Mouse (Mus musculus) midbrain, embryonic 14.5 days (tissue): ENCODE results near the gene Mthfs. TPM values are rescaled to one million over a fixed set of nuclear protein-coding genes. Genes with fewer than 3 reads are reported as not detected.
A peak's percentile ranks its signal among the peaks of the same experiment; 100 is the strongest.
"Not testable (repeated sequence)": the region's sequence is repeated elsewhere in the genome, so short reads cannot be mapped to it uniquely, and the experiment has no call there.

Experiments used
- ATAC-seq: fragments of 200-750 bp; cut with Nextera tagmentation; 2 replicates; pipeline ENCODE4 v1.8.0; 2017; ENCODE audit warnings: moderate number of reproducible peaks, moderate library complexity; ENCODE audit not compliant: low FRiP score, low TSS enrichment
- DNase-seq: peaks from one replicate; pipeline ENCODE4 v3.0.0-alpha.2; 2015
- H3K27ac ChIP-seq: fragments of 300-500 bp; sonication (generic); replicated peaks from 2 replicates; pipeline ENCODE4 v1.5.1; 2014; ENCODE audit warnings: mild to moderate bottlenecking, low read depth, low read length, moderate library complexity
- H3K27me3 ChIP-seq: fragments of 300-500 bp; sonication (generic); 2 replicates; pipeline ENCODE4 v1.6.1; 2014; ENCODE audit warnings: low read length, control low read depth, mixed read lengths; ENCODE audit not compliant: control insufficient read depth, insufficient read depth
- H3K36me3 ChIP-seq: fragments of 300-500 bp; sonication (generic); 2 replicates; pipeline ENCODE4 v1.6.1; 2014; ENCODE audit warnings: low read length, control low read depth; ENCODE audit not compliant: control insufficient read depth, insufficient read depth
- H3K4me1 ChIP-seq: fragments of 300-500 bp; sonication (generic); 2 replicates; pipeline ENCODE4 v1.6.1; 2014; ENCODE audit warnings: mild to moderate bottlenecking, antibody characterized with exemption, low read length, control low read depth; ENCODE audit not compliant: control insufficient read depth, insufficient read depth
- H3K4me2 ChIP-seq: fragments of 300-500 bp; sonication (generic); 2 replicates; pipeline ENCODE4 v1.6.1; 2014; ENCODE audit warnings: mild to moderate bottlenecking, low read length, moderate library complexity
- H3K4me3 ChIP-seq: fragments of 300-500 bp; sonication (generic); replicated peaks from 2 replicates; pipeline ENCODE4 v1.5.1; 2014; ENCODE audit warnings: low read depth, low read length
- H3K9ac ChIP-seq: fragments of 300-500 bp; sonication (generic); replicated peaks from 2 replicates; pipeline ENCODE4 v1.6.1; 2014; ENCODE audit warnings: mild to moderate bottlenecking, low read length, moderate library complexity
- H3K9me3 ChIP-seq: fragments of 300-500 bp; sonication (generic); 2 replicates; pipeline ENCODE4 v1.6.1; 2016; ENCODE audit warnings: low read length, control low read depth, mixed read lengths; ENCODE audit not compliant: control insufficient read depth
- WGBS: fragments of 180-500 bp; shearing (Covaris S2); extraction: QIAGEN DNeasy Blood & Tissue Kit; methylation state at CpG from one replicate; pipeline ENCODE4 v1.1.7; 2014; 5-methylcytosine and 5-hydroxymethylcytosine counted together
- polyA plus RNA-seq: library from polyadenylated mRNA; unstranded; fragments of >200 nt; fragmentation: Nextera tagmentation; extraction: Ambion mirVana; gene quantifications from 2 replicates; pipeline ENCODE4 v1.2.1, GENCODE M21; 2014

The Mthfs gene
- polyA plus RNA-seq, 1 experiment from 2014 or later = 10.4 TPM

DNA sequence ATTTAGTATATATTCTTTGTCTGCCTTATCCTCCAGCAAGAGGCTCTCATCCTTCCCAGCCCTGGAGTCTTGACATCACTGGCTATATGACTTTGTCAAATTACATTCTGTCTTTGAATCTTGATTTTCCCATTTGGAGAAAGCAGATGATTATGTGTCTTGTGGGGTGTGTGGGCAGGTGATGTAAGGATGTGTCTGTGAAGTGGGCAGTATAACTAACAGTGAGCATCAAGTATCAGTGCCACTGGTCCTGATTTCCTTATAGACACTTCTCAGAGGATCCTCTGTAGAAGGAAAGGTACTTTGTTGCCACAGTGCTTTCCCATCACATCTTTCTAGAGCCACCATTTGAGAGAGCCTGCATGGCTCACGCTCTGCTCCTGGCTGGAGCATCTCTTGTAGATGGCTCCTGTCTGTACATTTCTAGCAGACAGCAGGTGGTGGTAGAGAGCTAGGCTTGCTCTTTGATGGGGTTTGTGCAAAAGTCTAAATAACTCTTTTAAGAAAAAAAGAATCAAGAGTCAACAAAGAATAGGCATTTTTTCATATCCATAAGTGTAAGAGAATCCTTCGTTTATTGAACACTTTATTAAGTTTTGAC, 20.5 kb downstream of the Mthfs start:
- not testable (repeated sequence) for H3K27ac ChIP-seq, ATAC-seq, H3K27me3 ChIP-seq, H3K4me1 ChIP-seq, H3K4me3 ChIP-seq, H3K36me3 ChIP-seq, H3K4me2 ChIP-seq, H3K9ac ChIP-seq, H3K9me3 ChIP-seq
- peak; percentile 9 for DNase-seq
- 72% methylated on average over 1 of the region's 2 CpGs for WGBS

DNA sequence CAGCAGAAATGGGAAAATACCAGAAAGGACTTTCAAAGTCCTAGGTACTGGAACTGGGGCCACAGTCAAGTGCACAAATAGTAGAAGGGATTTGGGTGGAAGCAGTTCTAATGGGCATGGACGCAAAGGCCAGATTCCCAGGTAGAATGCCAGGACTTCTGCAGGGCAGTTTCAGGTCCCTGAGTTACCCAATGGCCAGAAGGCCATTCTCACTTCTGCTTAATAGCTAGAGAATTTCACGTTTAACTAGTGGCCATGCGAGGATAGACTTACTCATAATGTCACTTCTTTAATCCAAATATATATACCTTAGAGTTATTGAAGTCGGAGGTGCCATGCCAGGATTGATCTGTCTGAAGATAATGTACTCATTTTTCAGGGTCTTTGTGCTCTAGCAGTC, 26.7 kb downstream of the Mthfs start:
- not testable (repeated sequence) for ATAC-seq, H3K4me3 ChIP-seq, H3K4me2 ChIP-seq, H3K27me3 ChIP-seq, H3K27ac ChIP-seq, H3K9me3 ChIP-seq, H3K36me3 ChIP-seq, DNase-seq, H3K9ac ChIP-seq, H3K4me1 ChIP-seq
- WGBS = 92% methylated on average over 4 of the region's 4 CpGs

DNA sequence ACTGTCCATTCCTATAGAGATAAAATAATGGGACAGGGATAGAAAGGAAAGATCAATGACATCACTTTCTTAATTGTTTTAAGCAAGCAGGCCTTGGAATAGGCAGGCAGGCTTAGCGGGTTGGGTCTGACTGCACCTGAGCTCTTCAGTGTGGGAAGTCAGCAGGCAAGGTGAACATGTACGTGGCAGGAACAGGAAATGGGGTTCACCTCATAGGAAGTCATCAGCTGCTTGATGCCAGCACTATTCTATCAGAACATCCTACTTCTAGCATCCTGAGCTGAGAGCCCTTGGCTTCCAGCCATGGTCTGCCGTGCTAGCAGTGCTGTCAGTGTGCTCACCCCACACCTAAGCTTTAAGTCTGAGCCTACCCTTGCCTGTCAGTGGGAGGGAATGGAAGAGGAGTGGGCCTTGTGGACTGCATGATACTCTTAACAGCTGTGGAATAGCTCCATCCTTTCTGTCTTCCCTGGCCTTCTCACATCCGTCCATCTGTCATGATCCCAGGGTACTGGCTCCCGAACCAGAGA, 28.6 kb downstream of the Mthfs start:
- not testable (repeated sequence) for H3K27ac ChIP-seq, DNase-seq, H3K4me2 ChIP-seq, ATAC-seq, H3K9ac ChIP-seq, H3K4me1 ChIP-seq, H3K4me3 ChIP-seq, H3K9me3 ChIP-seq, H3K27me3 ChIP-seq, H3K36me3 ChIP-seq
- 78% methylated on average over 3 of the region's 5 CpGs for WGBS

DNA sequence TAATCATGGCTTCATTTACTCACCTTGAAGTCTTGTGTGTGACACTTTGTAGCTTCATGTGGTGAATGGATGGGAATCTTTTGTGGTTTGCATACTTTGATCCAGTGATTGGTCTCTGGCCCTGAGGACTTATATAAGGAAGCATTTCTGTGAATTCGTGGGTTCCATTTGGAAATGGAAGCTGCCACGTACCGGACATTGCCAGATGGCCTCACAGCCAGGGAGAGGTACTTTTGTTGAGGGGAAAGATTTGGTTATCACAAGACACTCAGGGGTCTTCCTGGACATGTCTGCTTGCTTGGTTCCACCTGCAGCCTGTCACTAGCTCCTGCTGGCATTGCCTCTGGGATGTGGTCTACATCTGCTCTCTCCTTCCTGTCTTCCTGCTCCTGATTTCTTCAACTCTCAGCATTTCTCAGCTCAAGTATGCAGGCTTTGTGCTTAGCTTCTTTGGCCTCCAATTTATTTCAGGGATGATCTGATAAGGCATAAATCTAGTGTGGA, 30.1 kb downstream of the Mthfs start:
- not testable (repeated sequence) for H3K4me2 ChIP-seq, H3K4me1 ChIP-seq, H3K4me3 ChIP-seq, DNase-seq, H3K9ac ChIP-seq, H3K9me3 ChIP-seq, H3K27me3 ChIP-seq, ATAC-seq, H3K36me3 ChIP-seq, H3K27ac ChIP-seq
- WGBS = 76% methylated on average over 3 of the region's 3 CpGs

DNA sequence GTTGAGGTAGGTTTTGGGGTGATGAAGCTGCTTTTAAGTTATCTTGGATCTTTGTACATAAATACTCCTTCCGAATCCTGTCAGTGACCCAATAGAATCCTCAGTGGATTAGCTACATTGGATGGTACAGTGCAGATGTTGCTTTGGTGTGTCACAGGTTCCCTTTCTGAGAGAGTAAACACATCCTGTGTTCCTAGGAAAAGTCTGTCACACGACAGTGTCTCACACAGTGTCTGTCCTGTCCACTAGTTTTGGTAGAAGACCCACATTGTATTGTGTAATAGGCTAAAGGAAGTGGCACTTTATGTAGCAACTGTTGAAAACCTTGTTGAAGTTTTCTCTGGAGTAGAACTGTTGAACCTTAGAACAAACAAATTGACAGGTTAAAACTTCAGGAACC, 42.9 kb downstream of the Mthfs start:
- Histone ChIP-seq H3K9me3 (no peaks in the 10 kb centered on the region), H3K4me1 (no peaks in the 10 kb centered on the region), H3K27ac (no peak overlapping the region), H3K36me3 (no peaks in the 10 kb centered on the region), H3K9ac (no peak overlapping the region), H3K4me3 (no peak overlapping the region), H3K4me2 (no peak overlapping the region), H3K27me3 (no peaks in the 10 kb centered on the region)
- no peak for DNase-seq
- ATAC-seq = no peak
- 84% methylated on average over 2 of the region's 2 CpGs for WGBS

DNA sequence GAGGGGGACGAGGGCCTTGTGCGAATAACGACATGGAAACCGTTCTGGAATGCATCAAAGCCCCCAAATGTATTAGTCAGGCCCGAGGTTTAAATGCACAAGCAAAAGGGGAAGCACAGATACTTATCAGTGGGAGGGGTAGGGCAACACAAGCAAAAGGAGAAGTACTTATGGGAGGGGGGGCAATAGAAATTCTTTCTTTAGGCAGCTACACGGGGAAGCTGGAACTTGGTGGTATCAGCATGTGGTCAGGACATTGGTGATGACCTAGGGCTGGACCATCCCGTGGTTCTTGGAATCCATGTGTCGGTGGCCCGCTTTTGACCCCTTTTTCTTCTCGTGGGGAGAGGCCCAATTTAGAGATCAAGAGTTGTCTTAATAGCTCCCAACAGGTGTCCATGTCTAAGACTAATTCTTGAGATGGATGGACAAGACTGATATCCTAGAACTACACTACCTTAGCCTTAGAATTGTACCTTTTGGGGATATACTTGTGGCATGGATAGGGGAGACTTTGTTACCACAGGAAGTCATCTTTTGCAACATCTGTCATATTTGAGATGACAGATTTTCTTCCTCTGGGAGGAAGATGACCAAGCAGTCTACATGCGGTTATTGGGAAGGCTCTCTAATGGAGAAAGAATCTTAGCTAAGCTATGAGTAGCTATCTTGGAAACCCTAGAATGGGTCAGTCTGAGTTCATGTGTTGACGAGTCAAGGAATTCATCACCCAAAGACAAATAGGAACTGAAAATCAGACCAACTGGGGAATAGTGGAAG, 46.3 kb downstream of the Mthfs start:
- no peak overlapping the region for H3K4me2 ChIP-seq
- no peaks in the 10 kb centered on the region for H3K4me1 ChIP-seq
- no peaks in the 10 kb centered on the region for H3K27me3 ChIP-seq
- 86% methylated on average over 12 of the region's 12 CpGs for WGBS
- no peaks in the 10 kb centered on the region for H3K9me3 ChIP-seq
- no peak for DNase-seq
- ATAC-seq = no peak
- no peak overlapping the region for H3K4me3 ChIP-seq
- no peak overlapping the region for H3K9ac ChIP-seq
- no peaks in the 10 kb centered on the region for H3K36me3 ChIP-seq
- H3K27ac ChIP-seq = no peak overlapping the region

DNA sequence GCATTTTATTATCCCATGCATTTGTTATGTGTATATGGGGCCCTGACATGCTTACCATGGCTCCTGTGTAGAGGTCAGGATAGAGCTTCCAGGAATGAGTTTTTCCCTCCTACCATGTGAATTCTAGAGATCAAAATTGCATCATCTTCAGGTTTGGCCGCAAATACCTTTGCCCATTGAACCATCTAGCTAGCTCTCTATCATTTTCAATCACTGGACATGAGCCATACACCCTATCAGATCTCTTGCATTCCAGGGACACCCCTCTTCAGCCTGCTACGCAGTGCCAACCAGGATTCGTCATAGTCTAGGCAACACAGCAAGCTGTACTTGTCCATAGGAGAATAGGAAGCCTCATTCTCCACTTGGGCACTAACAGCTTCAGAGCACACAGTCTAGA, 53.5 kb downstream of the Mthfs start:
- DNase-seq = no peak
- 92% methylated on average over 3 of the region's 3 CpGs for WGBS

DNA sequence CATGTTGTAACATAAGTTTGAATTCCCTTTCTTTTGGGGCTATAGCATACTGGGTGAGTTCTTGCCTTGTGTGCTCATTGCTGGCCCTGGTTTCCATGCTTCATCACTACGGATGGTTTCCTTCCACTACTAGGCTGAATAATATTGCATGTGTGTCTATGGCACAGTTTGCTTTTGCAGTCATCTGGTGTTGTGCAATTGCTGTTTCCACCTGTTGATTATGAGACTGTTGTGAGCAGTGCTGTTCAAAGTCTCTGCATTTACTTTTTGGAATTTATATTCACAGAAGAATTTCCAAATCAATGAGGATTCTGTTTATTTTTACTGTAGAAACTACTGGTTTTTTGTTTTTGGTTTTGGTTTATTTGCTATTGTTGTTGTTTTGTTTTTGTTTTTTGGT, 54.1 kb downstream of the Mthfs start:
- H3K9ac ChIP-seq = no peak overlapping the region
- WGBS = 95% methylated on average over 1 of the region's 1 CpGs
- no peak for DNase-seq
- no peak for ATAC-seq
- no peak overlapping the region for H3K4me2 ChIP-seq
- H3K27me3 ChIP-seq = no peaks in the 10 kb centered on the region
- no peaks in the 10 kb centered on the region for H3K4me1 ChIP-seq
- H3K4me3 ChIP-seq = no peak overlapping the region
- no peaks in the 10 kb centered on the region for H3K36me3 ChIP-seq
- no peaks in the 10 kb centered on the region for H3K9me3 ChIP-seq
- H3K27ac ChIP-seq = no peak overlapping the region

More for the DNA sequence above, 53.5 kb downstream of the Mthfs start:
- Histone ChIP-seq H3K4me1 (no peaks in the 10 kb centered on the region), H3K36me3 (no peaks in the 10 kb centered on the region), H3K9me3 (no peaks in the 10 kb centered on the region), H3K27me3 (no peaks in the 10 kb centered on the region), H3K4me2 (no peak overlapping the region), H3K9ac (no peak overlapping the region), H3K4me3 (no peak overlapping the region), H3K27ac (no peak overlapping the region)
- no peak for ATAC-seq

DNA sequence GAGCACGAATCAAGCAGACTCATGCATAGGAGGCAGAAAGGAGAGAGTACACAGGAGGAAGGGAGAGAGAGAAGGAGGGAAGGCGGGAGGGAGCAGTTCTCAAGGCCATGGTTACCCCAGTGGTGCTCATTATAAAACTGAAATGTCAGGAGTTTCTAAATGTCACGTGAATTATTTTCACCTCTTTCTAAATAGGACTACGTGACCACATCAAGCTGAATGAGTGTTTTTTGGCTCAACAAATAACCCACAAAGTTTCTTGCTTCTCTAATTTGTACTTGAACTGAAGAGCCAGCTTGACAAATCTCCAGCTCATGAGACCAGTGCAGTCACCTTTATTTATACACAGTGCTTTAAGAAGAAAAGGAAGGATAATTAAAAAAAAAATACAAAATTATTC, 56.6 kb downstream of the Mthfs start:
- H3K4me1 ChIP-seq = no peaks in the 10 kb centered on the region
- 71% methylated on average over 4 of the region's 4 CpGs for WGBS
- H3K27ac ChIP-seq = no peak overlapping the region
- no peak overlapping the region for H3K4me2 ChIP-seq
- no peaks in the 10 kb centered on the region for H3K36me3 ChIP-seq
- DNase-seq (no peak), ATAC-seq (no peak)
- no peaks in the 10 kb centered on the region for H3K27me3 ChIP-seq
- H3K9ac ChIP-seq = no peak overlapping the region
- no peak overlapping the region for H3K4me3 ChIP-seq
- no peaks in the 10 kb centered on the region for H3K9me3 ChIP-seq
